Mouse (Mus musculus) small intestine, adult 2 months (tissue): Measurements from ENCODE around the gene Saxo1. TPM values are rescaled to one million over a fixed set of nuclear protein-coding genes. Genes with fewer than 3 reads are reported as not detected.

Source experiments
- H3K27ac ChIP-seq: fragments of 200-500 bp; 2 replicates; pipeline ENCODE4 v1.5.1; 2012; ENCODE audit warnings: low read depth, low read length, control low read depth, inconsistent platforms; ENCODE audit not compliant: insufficient read depth
- H3K27me3 ChIP-seq: fragments of 200-500 bp; 2 replicates; pipeline ENCODE4 v1.6.1; 2012; ENCODE audit warnings: mild to moderate bottlenecking, moderate library complexity, low read length, inconsistent platforms; ENCODE audit not compliant: control insufficient read depth, insufficient read depth
- H3K36me3 ChIP-seq: fragments of 200-500 bp; 2 replicates; pipeline ENCODE4 v1.6.1; 2012; ENCODE audit warnings: mild to moderate bottlenecking, low read length, control low read depth, inconsistent platforms; ENCODE audit not compliant: control insufficient read depth, insufficient read depth
- H3K4me1 ChIP-seq: fragments of 200-500 bp; 2 replicates; pipeline ENCODE4 v1.6.1; 2012; ENCODE audit warnings: low read length, inconsistent platforms, mixed read lengths; ENCODE audit not compliant: control insufficient read depth, insufficient read depth, insufficient read length
- H3K4me3 ChIP-seq: fragments of 200-500 bp; 2 replicates; pipeline ENCODE4 v1.5.1; 2012; ENCODE audit warnings: low read depth, mild to moderate bottlenecking, control low read depth, inconsistent platforms, low read length, moderate library complexity
- CTCF ChIP-seq: fragments of 200-500 bp; IDR thresholded peaks from 2 replicates; pipeline ENCODE4 v1.5.1; 2012; ENCODE audit warnings: low read depth, mild to moderate bottlenecking, control low read depth, inconsistent platforms, low read length, moderate library complexity, mixed read lengths; ENCODE audit not compliant: insufficient replicate concordance, insufficient read length; ENCODE audit errors: extremely low read depth
- POLR2A ChIP-seq: fragments of 200-500 bp; IDR thresholded peaks from 2 replicates; pipeline ENCODE4 v1.6.1; 2012; ENCODE audit warnings: low read depth, mild to moderate bottlenecking, control low read depth, inconsistent platforms, low read length, moderate library complexity
- WGBS: fragments of 180-500 bp; shearing (Covaris S2); methylation state at CpG from one replicate; pipeline ENCODE4 v1.1.7; 2018; 5-methylcytosine and 5-hydroxymethylcytosine counted together
- polyA plus RNA-seq: library from polyadenylated mRNA; depleted of rRNA; stranded (reverse); fragments of >200 nt; gene quantifications from 2 replicates; pipeline ENCODE4 v1.2.3, GENCODE M21; 2012

Gene Saxo1
- polyA plus RNA-seq, 1 experiment: not detected

DNA sequence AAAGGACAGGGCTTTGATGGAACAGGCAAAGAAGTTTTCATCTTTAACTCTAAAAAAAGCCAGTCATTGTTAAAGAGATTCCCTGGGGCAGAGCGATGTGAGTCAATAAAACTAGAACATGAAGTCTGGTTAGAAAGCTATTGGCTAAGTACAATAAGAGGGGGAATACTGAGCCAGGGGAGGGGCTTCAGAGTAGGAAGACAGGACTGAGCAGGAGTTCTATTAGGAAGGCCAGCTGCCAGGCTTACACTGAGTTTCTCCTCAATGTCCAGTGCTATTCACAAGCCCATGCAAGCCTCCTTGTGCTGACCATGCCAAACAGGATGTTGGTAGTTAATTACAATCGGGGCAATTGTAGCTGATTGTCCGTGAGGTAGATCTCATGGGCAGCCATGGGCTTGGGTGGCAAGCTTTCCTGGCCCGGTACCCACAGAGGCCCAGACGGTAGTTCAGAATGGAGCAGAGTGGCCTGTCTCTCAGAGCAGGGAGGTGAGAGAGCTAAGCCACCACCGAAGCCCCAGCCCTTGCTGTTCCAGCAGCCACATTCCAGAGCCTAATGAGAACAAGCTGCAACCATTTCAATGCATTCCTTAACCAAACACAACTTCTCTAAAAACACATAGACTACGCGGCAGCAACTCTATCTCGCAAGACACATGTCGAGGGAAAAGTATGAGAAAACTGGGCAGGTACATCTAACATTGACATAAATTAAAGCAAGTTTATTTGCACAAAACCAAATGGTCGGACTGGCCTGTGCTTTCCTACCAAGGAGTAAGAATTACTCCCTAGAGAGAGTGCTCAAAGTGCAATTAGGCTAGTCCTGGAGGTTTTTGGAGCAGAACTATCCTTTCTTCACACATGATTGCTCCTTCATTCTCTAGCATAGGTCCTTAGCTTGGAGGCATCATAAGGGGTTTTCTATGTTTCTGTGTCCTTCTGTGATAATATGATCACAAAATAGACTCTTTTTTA is 30.7 kb downstream of the Saxo1 start:
- H3K4me3 ChIP-seq: no peak overlapping the region
- no peaks in the 10 kb centered on the region for H3K27me3 ChIP-seq
- TF ChIP-seq CTCF: no peak
- no peak for TF ChIP-seq POLR2A
- WGBS: 64% methylated on average over 11 of the region's 11 CpGs
- no peaks in the 10 kb centered on the region for H3K36me3 ChIP-seq
- H3K27ac ChIP-seq: no peak overlapping the region
- no peaks in the 10 kb centered on the region for H3K4me1 ChIP-seq

DNA sequence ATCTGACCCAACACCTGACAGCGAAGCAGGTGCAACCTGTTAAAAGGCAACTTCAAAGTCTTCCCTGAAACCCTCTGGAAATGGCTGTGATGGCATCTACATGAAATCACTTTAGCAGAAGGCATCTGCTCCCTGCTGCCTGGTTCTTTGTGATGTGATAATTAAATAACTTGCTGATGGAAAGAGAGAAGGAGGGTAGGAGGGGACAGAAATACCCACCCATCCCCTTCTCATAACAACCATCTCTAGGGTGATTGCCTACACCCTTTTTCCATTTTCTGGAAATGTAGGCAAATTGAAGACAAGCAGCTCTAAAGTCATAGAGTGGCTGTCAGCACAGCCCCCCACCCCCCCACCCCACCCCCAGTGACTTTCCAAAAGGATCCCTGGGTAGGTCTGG is 33.6 kb downstream of the Saxo1 start:
- Histone ChIP-seq H3K27ac (no peak overlapping the region), H3K4me3 (no peak overlapping the region), H3K27me3 (no peaks in the 10 kb centered on the region), H3K36me3 (no peaks in the 10 kb centered on the region), H3K4me1 (no peaks in the 10 kb centered on the region)
- no peak for TF ChIP-seq CTCF
- TF ChIP-seq POLR2A: no peak
- 93% methylated on average over 1 of the region's 1 CpGs for WGBS

DNA sequence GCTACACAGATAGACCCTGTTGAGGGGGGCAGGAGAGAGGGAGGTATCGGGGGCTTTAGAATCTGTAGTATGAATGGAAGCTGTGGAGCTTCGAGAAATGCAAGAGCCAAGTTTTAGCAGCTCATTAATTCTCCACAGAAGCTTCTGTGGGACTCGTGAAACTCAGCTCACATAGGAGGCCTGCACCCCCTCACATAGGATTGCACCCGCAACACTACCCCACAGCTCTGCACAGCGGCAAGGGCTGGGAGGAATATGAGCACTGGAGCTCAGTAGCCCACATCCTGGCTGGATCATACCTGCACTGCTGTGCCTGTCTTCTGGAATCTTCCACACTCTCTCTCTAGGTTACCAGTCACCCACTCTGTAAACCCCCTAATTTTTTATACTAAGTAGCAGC is 34.4 kb downstream of the Saxo1 start:
- no peaks in the 10 kb centered on the region for H3K4me1 ChIP-seq
- H3K27ac ChIP-seq: no peak overlapping the region
- H3K4me3 ChIP-seq: no peak overlapping the region
- no peaks in the 10 kb centered on the region for H3K27me3 ChIP-seq
- TF ChIP-seq POLR2A: no peak
- TF ChIP-seq CTCF: no peak
- WGBS: 82% methylated on average over 5 of the region's 5 CpGs
- H3K36me3 ChIP-seq: no peaks in the 10 kb centered on the region

GRCm38 (mm10) chr4:86520695-86521094 is 37.4 kb downstream of the Saxo1 start:
- 88% methylated on average over 12 of the region's 12 CpGs for WGBS
- Histone ChIP-seq H3K36me3 (no peaks in the 10 kb centered on the region), H3K4me1 (no peaks in the 10 kb centered on the region), H3K27me3 (no peaks in the 10 kb centered on the region), H3K4me3 (no peak overlapping the region), H3K27ac (no peak overlapping the region)
- no peak for TF ChIP-seq POLR2A
- TF ChIP-seq CTCF: no peak

DNA sequence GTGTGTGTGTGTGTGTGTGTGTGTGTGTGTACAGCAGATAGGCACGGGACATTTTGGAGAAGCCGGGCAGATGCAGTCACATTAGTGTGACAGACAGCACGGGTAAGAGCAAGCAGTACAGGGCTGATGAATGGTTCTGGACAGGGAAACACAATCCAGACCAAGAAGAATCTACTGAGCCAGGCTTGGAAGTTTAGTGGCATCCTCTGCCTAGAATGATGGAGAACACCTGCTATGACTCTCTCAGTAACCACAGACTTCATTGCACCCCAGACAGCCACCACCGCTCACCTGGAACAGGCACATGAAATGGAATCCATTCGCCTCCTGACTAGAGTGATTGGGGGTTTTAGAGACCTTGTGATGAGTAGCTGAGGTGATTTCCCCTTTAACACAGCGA is 38.2 kb downstream of the Saxo1 start:
- Histone ChIP-seq H3K36me3 (no peaks in the 10 kb centered on the region), H3K4me1 (no peaks in the 10 kb centered on the region), H3K4me3 (no peak overlapping the region), H3K27me3 (no peaks in the 10 kb centered on the region), H3K27ac (no peak overlapping the region)
- TF ChIP-seq POLR2A (no peak), CTCF (no peak)
- WGBS: 70% methylated on average over 6 of the region's 6 CpGs

DNA sequence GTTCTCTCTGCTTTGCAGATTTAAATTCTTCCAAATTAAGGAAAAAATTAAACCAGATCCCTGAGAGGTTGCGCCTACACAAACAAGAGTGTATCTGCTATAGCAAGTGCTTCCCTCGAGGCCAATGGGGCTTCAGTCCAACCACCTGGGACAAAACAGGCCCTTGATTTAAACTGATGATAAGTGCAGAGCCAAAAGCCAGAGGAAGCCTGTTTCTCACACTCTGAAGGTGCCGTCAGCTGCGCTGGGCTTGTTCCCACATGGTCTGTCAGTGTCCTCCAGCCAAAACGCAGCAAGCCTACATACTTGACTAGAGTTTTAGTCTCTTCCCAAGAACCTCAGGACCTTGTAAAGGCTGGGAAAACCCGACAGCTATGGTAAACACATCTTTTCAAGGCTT is 53.5 kb downstream of the Saxo1 start:
- Histone ChIP-seq H3K27me3 (no peaks in the 10 kb centered on the region), H3K27ac (no peak overlapping the region), H3K4me1 (no peaks in the 10 kb centered on the region), H3K36me3 (no peaks in the 10 kb centered on the region), H3K4me3 (no peak overlapping the region)
- TF ChIP-seq CTCF (no peak), POLR2A (no peak)
- WGBS: 69% methylated on average over 6 of the region's 6 CpGs

DNA sequence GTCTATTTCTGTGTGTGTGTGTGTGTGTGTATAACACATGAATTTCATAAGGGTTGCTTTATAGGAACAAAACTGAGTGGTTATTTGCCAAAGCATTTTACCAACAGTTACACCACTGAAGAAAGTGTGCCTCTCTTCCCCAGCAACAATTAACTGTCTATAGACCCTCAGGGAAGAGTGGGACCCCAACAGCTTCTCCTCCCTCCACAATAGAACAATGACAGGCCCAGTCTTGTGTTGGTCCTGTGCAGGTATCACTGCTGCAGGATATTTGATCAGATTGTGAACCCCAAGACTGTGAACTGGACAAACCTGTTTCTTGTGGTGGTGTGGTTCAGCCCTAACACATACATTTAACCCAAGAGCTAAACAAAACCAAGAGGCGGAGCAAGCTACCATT is 58.6 kb downstream of the Saxo1 start:
- Histone ChIP-seq H3K36me3 (no peaks in the 10 kb centered on the region), H3K4me1 (no peaks in the 10 kb centered on the region)
- WGBS: 86% methylated on average over 1 of the region's 1 CpGs

DNA sequence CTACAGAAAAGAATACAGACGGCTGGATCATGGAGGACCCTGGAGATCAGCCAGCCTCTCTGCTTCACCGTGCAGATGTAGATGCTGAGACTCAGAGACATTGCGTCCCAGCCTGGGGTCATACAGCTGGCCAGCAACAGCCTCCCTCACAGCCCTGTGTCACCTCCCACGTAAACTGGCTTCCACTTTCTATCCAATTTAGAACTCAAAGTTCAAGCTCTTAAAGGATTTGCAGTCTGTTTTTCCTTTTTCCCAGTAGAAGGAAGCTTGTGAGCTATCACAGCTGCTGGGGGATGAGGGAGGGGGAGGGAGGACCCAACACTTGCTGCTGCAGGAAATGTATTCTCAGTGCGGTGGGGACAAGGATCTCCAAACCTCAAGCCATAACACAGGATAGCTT is 59.4 kb downstream of the Saxo1 start:
- H3K4me3 ChIP-seq: no peak overlapping the region
- H3K4me1 ChIP-seq: no peaks in the 10 kb centered on the region
- TF ChIP-seq POLR2A: no peak
- no peak for TF ChIP-seq CTCF
- 55% methylated on average over 5 of the region's 5 CpGs for WGBS
- no peak overlapping the region for H3K27ac ChIP-seq
- H3K36me3 ChIP-seq: no peaks in the 10 kb centered on the region
- no peaks in the 10 kb centered on the region for H3K27me3 ChIP-seq

More for the DNA sequence above, 58.6 kb downstream of the Saxo1 start:
- H3K27ac ChIP-seq: no peak overlapping the region
- no peaks in the 10 kb centered on the region for H3K27me3 ChIP-seq
- TF ChIP-seq POLR2A (no peak), CTCF (no peak)
- no peak overlapping the region for H3K4me3 ChIP-seq
